Mouse (Mus musculus): ENCODE measurements at regions not wholly inside any gene's neighbourhood (a gene's known extent, or its start where the extent isn't known, plus 50 kb on each side); places are given as distances from the start of the nearest gene placed in this dataset.

DNA sequence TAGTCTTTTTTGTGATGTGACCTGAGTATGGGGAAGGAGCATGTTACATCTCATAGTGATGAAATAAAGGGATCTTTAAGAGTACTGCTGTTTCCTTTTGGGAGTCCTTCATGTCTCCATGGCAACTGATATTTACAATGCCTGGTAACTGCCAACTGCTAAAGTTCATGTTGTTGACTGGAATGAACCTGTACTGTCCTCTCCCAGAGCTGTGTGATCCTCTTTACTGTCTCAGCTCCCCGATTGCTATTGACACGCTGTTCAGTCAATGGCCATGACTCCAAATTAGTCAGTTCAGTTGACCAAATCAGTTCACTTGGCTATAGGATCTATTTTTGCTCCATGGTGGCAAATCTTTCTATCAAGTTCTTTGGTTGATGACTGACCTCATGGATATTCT is 167.8 kb upstream of the H2al1a start:
- TF ChIP-seq EP300 (IDR thresholded peaks at IDR 0.05) (no peak), CTCF (IDR thresholded peaks at IDR 0.05) (no peak)
- Histone ChIP-seq H3K4me1 (ENCODE audit: insufficient read depth, low read depth, low read length) (no peaks in the 10 kb centered on the region), H3K9me3 (ENCODE audit: low read length) (no peaks in the 10 kb centered on the region), H3K27me3 (replicated peaks; ENCODE audit: insufficient read depth, low read length) (no peaks in the 10 kb centered on the region), H3K4me2 (replicated peaks; ENCODE audit: low read depth, low read length) (no peak overlapping the region), H3K4me3 (ENCODE audit: low read depth, low read length) (no peak overlapping the region), H3K27ac (ENCODE audit: low read length) (no peak overlapping the region), H3K36me3 (ENCODE audit: insufficient read depth, low read length) (no peaks in the 10 kb centered on the region), H3K9ac (replicated peaks; ENCODE audit: low read depth) (no peak overlapping the region)
- DNase-seq (ENCODE audit: low spot score) = no peak
- WGBS = 93% methylated on average over 2 of the region's 2 CpGs
- ATAC-seq = no peak

DNA sequence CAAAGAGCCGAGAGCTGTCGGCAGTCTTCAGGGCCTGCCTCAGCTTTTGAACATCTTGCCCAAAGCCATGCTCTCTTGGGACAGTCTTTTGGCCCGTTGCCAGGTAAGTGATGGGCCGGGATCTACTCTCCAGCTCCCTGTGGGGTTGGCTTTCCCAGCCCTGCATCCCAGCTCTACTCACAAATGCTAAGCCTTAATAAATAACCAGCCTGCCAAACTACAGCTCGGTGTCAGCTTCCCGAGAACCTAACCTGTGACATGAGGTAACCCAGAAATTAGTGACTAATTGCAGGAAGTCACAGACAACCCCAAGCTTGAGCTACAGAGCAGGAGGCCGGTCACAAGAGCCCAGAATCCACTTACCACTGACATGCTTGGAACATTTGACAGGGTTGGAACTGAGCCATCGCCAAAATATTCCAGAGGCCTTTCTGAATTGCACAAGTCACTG is 159.1 kb upstream of the H2al1a start:
- no peaks in the 10 kb centered on the region for H3K4me1 ChIP-seq (ENCODE audit: insufficient read depth, low read depth, low read length)
- TF ChIP-seq CTCF (IDR thresholded peaks at IDR 0.05) (no peak), EP300 (IDR thresholded peaks at IDR 0.05) (no peak)
- no peak overlapping the region for H3K4me2 ChIP-seq (replicated peaks; ENCODE audit: low read depth, low read length)
- H3K4me3 ChIP-seq (ENCODE audit: low read depth, low read length) = no peak overlapping the region
- H3K9me3 ChIP-seq (ENCODE audit: low read length) = no peaks in the 10 kb centered on the region
- no peak overlapping the region for H3K9ac ChIP-seq (replicated peaks; ENCODE audit: low read depth)
- WGBS = 34% methylated on average over 8 of the region's 8 CpGs
- DNase-seq (ENCODE audit: low spot score) (peak; percentile 81), ATAC-seq (peak; percentile 77)
- no peaks in the 10 kb centered on the region for H3K27me3 ChIP-seq (replicated peaks; ENCODE audit: insufficient read depth, low read length)
- no peak overlapping the region for H3K27ac ChIP-seq (ENCODE audit: low read length)
- no peaks in the 10 kb centered on the region for H3K36me3 ChIP-seq (ENCODE audit: insufficient read depth, low read length)

DNA sequence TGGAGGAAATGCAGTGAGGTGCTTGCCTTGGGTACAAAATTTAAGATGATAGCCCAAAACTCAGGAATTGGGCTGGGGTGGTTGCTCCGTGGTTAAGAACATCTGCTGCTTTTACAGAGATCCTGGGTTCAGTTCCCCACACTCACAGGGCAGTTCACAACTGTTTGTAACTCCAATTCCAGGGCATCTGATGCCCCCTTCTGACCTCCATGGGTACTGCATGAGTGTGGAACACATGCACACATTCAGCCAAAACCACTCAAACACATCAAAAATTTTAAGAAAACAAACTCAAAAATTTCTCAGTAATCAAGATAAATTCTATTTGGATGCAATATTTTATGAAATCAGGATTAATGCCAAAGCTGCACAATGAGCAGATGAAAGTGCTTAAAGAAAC is 157.8 kb upstream of the H2al1a start:
- TF ChIP-seq CTCF (IDR thresholded peaks at IDR 0.05) (peak; percentile 46), EP300 (IDR thresholded peaks at IDR 0.05) (no peak)
- ATAC-seq (no peak), DNase-seq (ENCODE audit: low spot score) (no peak)
- Histone ChIP-seq H3K4me1 (ENCODE audit: insufficient read depth, low read depth, low read length) (no peaks in the 10 kb centered on the region), H3K4me3 (ENCODE audit: low read depth, low read length) (no peak overlapping the region), H3K4me2 (replicated peaks; ENCODE audit: low read depth, low read length) (no peak overlapping the region), H3K27ac (ENCODE audit: low read length) (no peak overlapping the region), H3K9me3 (ENCODE audit: low read length) (no peaks in the 10 kb centered on the region), H3K27me3 (replicated peaks; ENCODE audit: insufficient read depth, low read length) (no peaks in the 10 kb centered on the region), H3K36me3 (ENCODE audit: insufficient read depth, low read length) (no peaks in the 10 kb centered on the region), H3K9ac (replicated peaks; ENCODE audit: low read depth) (no peak overlapping the region)
- WGBS = 74% methylated on average over 1 of the region's 1 CpGs

DNA sequence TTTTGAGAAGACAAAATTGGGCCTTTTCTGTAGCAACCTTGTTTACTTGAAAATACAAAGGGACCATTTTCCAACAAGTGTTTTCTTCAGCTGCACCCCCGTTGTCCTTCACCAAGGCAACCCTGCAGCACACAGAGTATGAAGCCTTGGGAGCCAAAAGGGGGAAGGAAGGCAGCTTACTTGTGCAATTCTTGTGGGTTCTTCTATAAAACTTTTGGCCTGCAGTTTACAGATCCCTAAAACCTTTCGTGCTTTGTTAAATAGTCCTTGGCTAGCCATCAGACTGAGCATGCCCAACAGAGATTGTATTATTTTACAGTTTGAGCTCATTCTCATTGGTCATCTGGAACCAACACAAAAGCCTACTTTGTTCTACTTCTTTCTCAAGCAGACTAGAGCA is 140.6 kb upstream of the H2al1a start:
- H3K36me3 ChIP-seq (ENCODE audit: insufficient read depth, low read length) = no peaks in the 10 kb centered on the region
- 66% methylated on average over 2 of the region's 2 CpGs for whole genome bisulfite sequencing
- H3K4me1 ChIP-seq (ENCODE audit: insufficient read depth, low read depth, low read length) = no peaks in the 10 kb centered on the region
- no peaks in the 10 kb centered on the region for H3K9me3 ChIP-seq (ENCODE audit: low read length)
- H3K9ac ChIP-seq (replicated peaks; ENCODE audit: low read depth) = no peak overlapping the region
- no peak for TF ChIP-seq CTCF (IDR thresholded peaks at IDR 0.05)
- ATAC-seq (no peak), DNase-seq (ENCODE audit: low spot score) (no peak)
- no peak overlapping the region for H3K27ac ChIP-seq (ENCODE audit: low read length)
- H3K4me2 ChIP-seq (replicated peaks; ENCODE audit: low read depth, low read length) = no peak overlapping the region
- no peak overlapping the region for H3K4me3 ChIP-seq (ENCODE audit: low read depth, low read length)
- no peaks in the 10 kb centered on the region for H3K27me3 ChIP-seq (replicated peaks; ENCODE audit: insufficient read depth, low read length)

DNA sequence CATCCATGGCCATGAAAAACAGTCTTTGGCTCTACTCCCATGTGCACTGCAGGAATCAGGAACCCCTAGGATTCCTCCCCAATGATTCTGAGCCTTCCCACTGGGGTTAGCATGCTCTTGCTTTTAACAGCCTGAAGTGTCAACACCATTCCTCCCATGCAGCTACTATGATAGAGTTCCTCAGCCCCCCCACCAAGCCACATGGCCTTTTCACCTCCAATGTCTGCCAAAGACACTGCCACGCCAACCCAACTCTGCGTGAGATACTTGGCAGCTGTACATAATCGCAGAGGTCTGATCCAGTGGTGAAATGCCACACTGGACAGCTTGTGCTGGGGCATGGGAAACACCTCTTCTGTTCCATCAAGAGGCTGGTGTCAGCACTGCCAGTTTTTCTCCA is 128.6 kb upstream of the H2al1a start:
- H3K36me3 ChIP-seq (ENCODE audit: insufficient read depth, low read length) = no peaks in the 10 kb centered on the region
- no peaks in the 10 kb centered on the region for H3K4me1 ChIP-seq (ENCODE audit: insufficient read depth, low read depth, low read length)
- H3K9me3 ChIP-seq (ENCODE audit: low read length) = no peaks in the 10 kb centered on the region
- WGBS = 84% methylated on average over 3 of the region's 3 CpGs
- no peak overlapping the region for H3K4me3 ChIP-seq (ENCODE audit: low read depth, low read length)
- DNase-seq (ENCODE audit: low spot score) = no peak
- H3K27ac ChIP-seq (ENCODE audit: low read length) = no peak overlapping the region
- no peaks in the 10 kb centered on the region for H3K27me3 ChIP-seq (replicated peaks; ENCODE audit: insufficient read depth, low read length)
- H3K4me2 ChIP-seq (replicated peaks; ENCODE audit: low read depth, low read length) = no peak overlapping the region
- ATAC-seq = no peak
- TF ChIP-seq CTCF (IDR thresholded peaks at IDR 0.05) (no peak), EP300 (IDR thresholded peaks at IDR 0.05) (no peak)
- H3K9ac ChIP-seq (replicated peaks; ENCODE audit: low read depth) = no peak overlapping the region

GRCm38 (mm10) chrX:11180194-11180816 is 118.8 kb upstream of the H2al1a start:
- no peak for TF ChIP-seq EP300 (IDR thresholded peaks at IDR 0.05)
- no peak for TF ChIP-seq CTCF (IDR thresholded peaks at IDR 0.05)
- 40% methylated on average over 7 of the region's 7 CpGs for WGBS
- H3K4me1 ChIP-seq (ENCODE audit: insufficient read depth, low read depth, low read length) = no peaks in the 10 kb centered on the region

DNA sequence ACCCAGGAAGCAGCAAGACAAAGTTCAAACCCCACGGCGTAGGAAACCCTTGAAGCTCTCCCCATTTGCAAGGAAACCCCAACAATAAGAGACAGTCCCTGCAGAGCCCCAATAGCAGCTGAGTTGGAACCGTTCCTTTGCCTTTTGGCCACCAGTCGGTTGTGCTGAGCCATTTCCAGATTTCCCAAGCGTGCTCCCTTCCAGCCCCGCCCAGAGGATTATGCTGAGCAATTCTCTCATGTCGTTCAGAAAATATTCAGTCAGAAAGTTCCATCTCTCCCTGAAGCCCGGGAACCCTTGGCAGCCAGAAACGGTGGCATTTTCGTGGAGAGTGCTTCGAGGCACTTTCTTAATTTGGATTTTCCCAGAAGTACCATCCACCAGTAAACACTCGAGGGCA is 117.2 kb upstream of the H2al1a start:
- TF ChIP-seq CTCF (IDR thresholded peaks at IDR 0.05) (peak; percentile 23; the same call in 1 of the 2 replicates), EP300 (IDR thresholded peaks at IDR 0.05) (no peak)
- Histone ChIP-seq H3K4me1 (ENCODE audit: insufficient read depth, low read depth, low read length) (no peaks in the 10 kb centered on the region), H3K27me3 (replicated peaks; ENCODE audit: insufficient read depth, low read length) (no peaks in the 10 kb centered on the region), H3K4me2 (replicated peaks; ENCODE audit: low read depth, low read length) (no peak overlapping the region), H3K9ac (replicated peaks; ENCODE audit: low read depth) (no peak overlapping the region), H3K36me3 (ENCODE audit: insufficient read depth, low read length) (no peaks in the 10 kb centered on the region), H3K27ac (ENCODE audit: low read length) (no peak overlapping the region), H3K9me3 (ENCODE audit: low read length) (no peaks in the 10 kb centered on the region), H3K4me3 (ENCODE audit: low read depth, low read length) (no peak overlapping the region)
- peak; percentile 19; the same call in 1 of the 2 replicates for ATAC-seq
- 49% methylated on average over 12 of the region's 12 CpGs for WGBS
- DNase-seq (ENCODE audit: low spot score) = peak; percentile 38

More at GRCm38 (mm10) chrX:11180194-11180816, 118.8 kb upstream of the H2al1a start:
- Histone ChIP-seq H3K4me3 (ENCODE audit: low read depth, low read length) (no peak overlapping the region), H3K9me3 (ENCODE audit: low read length) (no peaks in the 10 kb centered on the region), H3K4me2 (replicated peaks; ENCODE audit: low read depth, low read length) (no peak overlapping the region), H3K27me3 (replicated peaks; ENCODE audit: insufficient read depth, low read length) (no peaks in the 10 kb centered on the region), H3K27ac (ENCODE audit: low read length) (no peak overlapping the region), H3K9ac (replicated peaks; ENCODE audit: low read depth) (no peak overlapping the region), H3K36me3 (ENCODE audit: insufficient read depth, low read length) (no peaks in the 10 kb centered on the region)
- ATAC-seq = no peak
- DNase-seq (ENCODE audit: low spot score) = no peak
